Mouse (Mus musculus) skeletal muscle tissue, adult 2 months (tissue): ENCODE measurements around the gene Hmga1b.
"Not testable (repeated sequence)": the region's sequence is repeated elsewhere in the genome, so short reads cannot be mapped to it uniquely, and the experiment has no call there.

Experiments
- DNase-seq: peaks from one replicate; pipeline ENCODE4 v3.0.0-alpha.2; 2012; ENCODE audit warnings: low read depth, low spot score

The Hmga1b gene

GRCm38 (mm10) chr11:120783426-120784063 lies 21.0 kb downstream of the Hmga1b start:
- no peak for DNase-seq

- DNase-seq = peak; percentile 54
These were observed 21.6 kb downstream of the Hmga1b start, which contains the start of the genes Rfng and Gps1 for GRCm38 (mm10) chr11:120784064-120784791. TSS of gene Rfng (minus strand) at chr11:120784207. TSS of gene Gps1 (plus strand) at chr11:120784272.

GRCm38 (mm10) chr11:120785145-120785544 lies 22.6 kb downstream of the Hmga1b start:
- DNase-seq = no peak

- DNase-seq = not testable (repeated sequence)
These were observed 25.9 kb downstream of the Hmga1b start for GRCm38 (mm10) chr11:120788460-120788859.

GRCm38 (mm10) chr11:120789355-120789754 lies 26.8 kb downstream of the Hmga1b start:
- DNase-seq = no peak

GRCm38 (mm10) chr11:120789810-120790209 lies 27.2 kb downstream of the Hmga1b start:
- no peak for DNase-seq

- DNase-seq = no peak
These were observed 30.1 kb downstream of the Hmga1b start for GRCm38 (mm10) chr11:120792652-120793051.

GRCm38 (mm10) chr11:120795756-120796613 lies 33.4 kb downstream of the Hmga1b start, which contains the start of gene Dus1l:
TSS of gene Dus1l (minus strand) at chr11:120796403.
- peak; percentile 95 for DNase-seq

DNA sequence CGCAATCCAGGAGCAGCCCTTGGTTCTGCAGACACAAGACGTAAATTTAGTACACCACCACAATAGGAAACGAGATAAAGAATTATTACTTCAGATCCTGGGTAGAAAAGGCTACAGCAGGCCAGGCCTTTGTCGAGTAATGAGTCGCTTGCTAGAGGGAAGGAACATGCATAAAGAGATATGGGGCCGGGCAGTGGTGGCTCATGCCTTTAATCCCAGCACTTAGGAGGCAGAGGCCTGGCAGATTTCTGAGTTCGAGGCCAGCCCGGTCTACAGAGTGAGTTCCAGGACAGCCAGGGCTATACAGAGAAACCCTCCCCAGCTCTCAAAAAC lies 34.0 kb downstream of the Hmga1b start:
- DNase-seq = no peak

DNA sequence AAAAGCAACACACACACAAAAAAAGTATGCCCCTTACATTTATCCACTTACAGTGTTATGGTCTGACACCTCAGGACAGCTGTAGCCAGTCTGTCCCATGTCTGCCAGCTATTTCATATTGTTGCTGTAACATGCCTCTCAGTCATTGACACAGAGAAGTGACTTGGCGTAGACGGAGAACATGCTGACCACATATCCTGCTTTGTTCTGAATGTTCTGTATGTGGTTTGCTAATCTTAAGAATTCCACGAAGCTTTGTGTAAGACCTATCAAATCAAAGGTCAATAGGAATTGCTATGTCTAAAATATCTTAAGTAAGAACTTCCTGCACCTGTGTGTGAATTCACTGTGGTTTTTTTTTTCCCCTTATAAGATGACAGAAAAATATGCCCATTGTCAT lies 35.6 kb downstream of the Hmga1b start:
- DNase-seq = no peak

DNA sequence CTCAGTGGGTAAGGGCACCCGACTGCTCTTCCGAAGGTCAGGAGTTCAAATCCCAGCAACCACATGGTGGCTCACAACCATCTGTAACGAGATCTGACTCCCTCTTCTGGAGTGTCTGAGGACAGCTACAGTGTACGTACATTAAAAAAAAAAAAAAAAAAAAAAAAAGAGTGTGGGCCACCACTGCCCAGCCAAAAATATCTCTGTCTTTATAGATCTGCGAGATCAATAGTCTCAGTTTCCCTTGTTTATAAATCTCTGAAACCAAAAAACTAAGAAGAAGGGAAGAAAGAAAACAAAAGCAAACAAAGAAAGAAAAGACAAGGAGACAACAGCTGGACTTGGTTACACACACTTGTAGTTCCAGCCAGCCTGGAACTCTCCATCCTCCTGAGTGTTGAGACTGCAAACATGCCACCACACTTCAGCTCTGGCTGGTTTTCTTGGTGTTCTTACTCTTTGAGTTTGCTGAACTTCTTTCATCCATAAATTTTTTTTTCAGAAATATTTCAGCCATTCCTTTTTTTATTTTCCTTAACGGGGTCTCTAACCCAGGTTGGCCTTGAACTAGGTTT lies 36.8 kb downstream of the Hmga1b start:
- DNase-seq = no peak

DNA sequence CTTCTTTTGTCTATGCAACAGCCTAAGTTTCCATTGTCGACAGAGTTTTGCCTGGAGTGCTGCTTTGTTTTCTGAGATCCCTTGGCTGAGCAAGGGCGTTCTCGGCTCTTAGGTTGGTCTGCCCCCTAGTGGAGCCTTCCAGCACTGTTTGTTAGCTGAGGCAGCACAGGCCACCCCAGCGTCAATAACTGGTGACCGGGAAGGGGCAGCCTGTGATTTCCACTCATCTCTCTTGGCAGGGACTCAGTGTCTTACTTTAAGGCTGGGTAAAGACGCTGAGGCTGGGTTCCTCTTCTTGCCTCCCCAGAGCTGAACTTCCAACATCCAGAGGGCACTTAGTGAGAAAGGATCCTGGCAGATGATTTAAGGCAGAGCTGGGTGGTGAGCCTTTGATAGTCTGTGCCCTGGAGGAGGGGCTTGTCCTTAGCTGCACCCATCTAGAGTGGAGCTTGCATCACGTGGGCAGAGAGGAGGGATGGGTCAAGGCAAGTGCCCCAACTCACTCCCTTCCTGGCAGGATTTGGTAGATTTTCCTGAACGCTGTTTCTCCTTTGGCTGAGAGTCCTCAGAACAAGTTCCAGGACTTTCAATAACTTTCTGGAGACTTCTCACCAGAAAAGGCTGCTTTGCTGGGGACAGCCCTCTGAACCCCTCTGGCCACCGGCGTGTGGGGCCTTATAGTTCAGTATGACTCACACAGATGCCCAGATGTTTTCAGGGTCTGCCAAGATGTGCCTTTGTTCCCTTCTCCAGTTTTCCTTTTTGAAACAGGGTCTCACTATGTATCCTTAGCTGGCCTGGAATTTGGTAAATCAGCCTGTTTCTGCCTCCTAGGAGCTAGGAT lies 37.7 kb downstream of the Hmga1b start:
- DNase-seq = peak; percentile 86

GRCm38 (mm10) chr11:120804274-120804673 lies 41.7 kb downstream of the Hmga1b start:
- no peak for DNase-seq

GRCm38 (mm10) chr11:120804769-120805168 lies 42.2 kb downstream of the Hmga1b start:
- no peak for DNase-seq

GRCm38 (mm10) chr11:120805375-120806298 lies 43.0 kb downstream of the Hmga1b start:
- no peak for DNase-seq

DNA sequence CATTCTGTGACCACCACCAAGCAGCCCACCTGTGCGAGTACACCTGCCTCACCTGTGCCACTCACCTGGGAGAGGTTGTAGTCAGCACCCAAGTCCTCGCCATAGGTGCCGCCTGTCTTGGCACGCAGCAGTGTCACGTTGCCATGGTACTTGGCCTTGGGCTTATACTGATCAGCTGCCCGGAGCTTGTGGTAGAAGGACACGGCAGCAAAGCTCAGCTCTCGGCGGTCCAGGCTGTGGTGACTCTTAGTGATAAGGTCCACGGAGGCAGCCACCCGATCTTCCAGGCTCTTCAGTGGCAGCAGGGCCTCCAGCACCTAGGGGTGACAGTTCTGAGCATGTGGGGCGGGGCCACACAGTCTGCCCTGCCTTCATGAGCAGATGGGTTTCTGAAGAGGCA lies 45.4 kb downstream of the Hmga1b start:
- DNase-seq = no peak

- DNase-seq = no peak
These were observed 49.5 kb downstream of the Hmga1b start for GRCm38 (mm10) chr11:120812068-120812467.
